Mouse (Mus musculus) brain, embryonic 14.5 days (tissue): Measurements from ENCODE around the gene Gm14226.
"Not testable (repeated sequence)": the region's sequence is repeated elsewhere in the genome, so short reads cannot be mapped to it uniquely, and the experiment has no call there.

ENCODE experiments used
- CTCF ChIP-seq: fragments of 200-500 bp; IDR thresholded peaks from 2 replicates; pipeline ENCODE4 v1.5.1; 2012; ENCODE audit warnings: inconsistent platforms, mild to moderate bottlenecking, moderate library complexity, borderline replicate concordance; ENCODE audit not compliant: insufficient read depth, insufficient read length; ENCODE audit errors: extremely low read depth
- POLR2A ChIP-seq: fragments of 200-500 bp; IDR thresholded peaks from 2 replicates; pipeline ENCODE4 v1.6.1; 2012; ENCODE audit warnings: mild to moderate bottlenecking, inconsistent platforms, borderline replicate concordance; ENCODE audit not compliant: poor library complexity, insufficient read depth, insufficient read length, severe bottlenecking; ENCODE audit errors: extremely low read depth

DNA sequence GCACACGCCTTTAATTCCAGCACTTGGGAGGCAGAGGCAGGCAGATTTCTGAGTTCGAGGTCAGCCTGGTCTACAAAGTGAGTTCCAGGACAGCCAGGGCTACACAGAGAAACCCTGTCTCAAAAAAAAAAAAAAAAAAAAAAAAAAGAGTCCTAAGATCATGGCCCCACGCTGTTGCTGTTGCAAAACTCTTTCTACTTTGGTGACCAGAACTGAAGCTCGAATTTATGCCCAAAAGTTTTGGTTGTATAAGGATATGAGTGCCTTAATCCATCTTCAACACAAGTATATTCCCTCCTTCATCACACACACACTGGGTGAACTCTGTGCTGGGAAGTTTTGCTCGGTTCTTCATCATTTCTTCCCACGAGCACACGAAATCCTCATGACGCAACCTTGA lies 35.4 kb downstream of the Gm14226 start:
- TF ChIP-seq CTCF, POLR2A: not testable (repeated sequence)
